Mouse (Mus musculus) heart, postnatal 36 days (tissue): ENCODE results near the gene Arhgef28. TPM values are rescaled to one million over a fixed set of nuclear protein-coding genes. Genes with fewer than 3 reads are reported as not detected.

Experiments
- DNase-seq, 2 experiments: peaks; one replicate each; pipeline ENCODE4 v3.0.0; 2021 to 2022
- intact Hi-C: fragments of 180-260 bp; cut with DNase I; formaldehyde crosslinking; loops from one replicate; pipeline ENCODE4 v1.15.1; 2025
- total RNA-seq, 2 experiments: library from RNA; stranded (reverse); gene quantifications; 2 replicates each; pipeline ENCODE4 v1.2.3; 2021

The Arhgef28 gene
- total RNA-seq, 2 experiments from 2014 or later = 4.5 to 4.9 TPM

DNA sequence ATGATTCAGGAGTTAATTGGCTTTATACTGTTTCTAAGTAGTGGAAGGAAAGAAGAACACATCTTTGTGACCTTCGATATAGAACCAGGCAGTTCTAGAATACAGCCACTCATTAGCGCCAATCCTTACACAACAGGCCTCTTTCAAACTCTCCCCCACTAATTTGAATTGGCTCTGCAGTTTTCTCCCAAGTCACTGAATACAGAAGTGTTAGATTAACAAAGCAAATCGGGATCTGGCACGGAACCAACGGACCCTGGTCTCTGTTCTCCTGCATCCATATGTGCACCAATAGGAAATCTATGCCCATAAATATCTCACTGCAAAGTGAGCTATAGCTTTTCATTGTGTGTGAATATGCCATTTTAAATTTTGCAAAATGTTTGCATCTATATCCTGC, 20.1 kb downstream of the Arhgef28 start:
- intact Hi-C loops = no loop called here
- no peak for DNase-seq

- DNase-seq = no peak
- intact Hi-C loops = no loop called here
Observed at GRCm38 (mm10) chr13:98184632-98185031, 21.6 kb downstream of the Arhgef28 start.

GRCm38 (mm10) chr13:98183157-98183878, 22.9 kb downstream of the Arhgef28 start:
- DNase-seq = no peak
- intact Hi-C loops = no loop called here

DNA sequence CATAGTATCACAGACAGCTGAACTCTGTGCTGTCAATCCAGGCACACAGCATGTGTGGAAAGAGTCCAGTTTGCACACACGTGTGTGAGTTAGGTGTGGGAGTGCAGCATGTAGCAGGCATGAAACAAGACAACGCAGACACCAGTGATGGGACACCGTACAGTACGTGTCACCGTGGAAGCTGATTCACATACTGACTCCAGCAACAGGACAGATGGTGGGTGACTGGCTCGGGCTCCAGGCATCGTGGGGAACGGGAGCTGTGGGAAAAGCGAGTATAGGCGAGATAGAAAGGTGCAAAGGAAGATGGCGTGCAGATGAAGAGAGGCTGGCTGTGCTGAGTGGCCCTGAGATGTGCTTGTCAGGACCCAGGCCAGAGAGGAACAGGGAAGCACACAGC, 23.9 kb downstream of the Arhgef28 start:
- no peak for DNase-seq
- intact Hi-C loops = no loop called here

- intact Hi-C loops = no loop called here
- peak in 1 of 2 experiments; percentile 13 for DNase-seq
Observed at GRCm38 (mm10) chr13:98180636-98181035, 25.6 kb downstream of the Arhgef28 start.

- intact Hi-C loops = no loop called here
- DNase-seq = no peak
Observed at GRCm38 (mm10) chr13:98175323-98176007, 30.8 kb downstream of the Arhgef28 start.

DNA sequence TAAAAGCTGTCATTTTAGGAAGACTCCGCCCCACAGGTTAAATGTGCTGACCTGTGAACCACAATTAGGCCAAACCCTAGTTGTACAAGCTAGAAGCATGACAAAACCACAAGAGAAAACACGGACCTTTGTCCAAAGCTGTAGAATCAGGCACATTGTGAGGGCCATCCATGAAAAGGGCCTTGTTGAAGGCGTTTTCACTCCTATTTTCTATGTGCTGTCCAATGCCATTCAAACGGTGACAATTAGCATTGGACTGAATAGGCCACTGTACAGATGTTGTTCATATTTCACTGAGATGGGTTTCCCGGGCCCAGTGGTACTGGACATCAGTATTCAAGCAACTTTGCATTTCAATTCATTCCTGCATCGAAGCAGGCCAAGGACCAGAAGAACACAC, 33.2 kb downstream of the Arhgef28 start:
- intact Hi-C loops = no loop called here

DNA sequence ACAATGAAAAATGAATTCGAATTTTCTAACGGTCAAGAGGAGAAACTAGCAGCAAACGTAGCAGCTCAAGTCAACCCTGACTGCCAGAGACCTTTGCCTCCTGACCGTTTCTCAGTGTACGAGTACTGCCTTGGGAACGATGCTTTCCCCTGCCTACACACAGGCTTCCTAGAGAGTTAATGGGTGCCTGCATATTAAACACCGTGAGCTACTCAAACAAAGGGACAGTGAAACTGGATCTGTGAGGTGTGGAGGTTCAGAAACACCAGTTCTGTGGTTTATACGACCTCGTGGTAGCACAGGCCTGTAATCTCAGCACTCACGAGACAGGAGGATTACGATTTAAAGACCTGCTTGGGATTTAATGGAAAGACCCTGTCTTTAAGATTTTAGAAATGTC, 33.9 kb downstream of the Arhgef28 start:
- intact Hi-C loops = no loop called here
- DNase-seq = no peak

More for the DNA sequence above, 33.2 kb downstream of the Arhgef28 start:
- DNase-seq = no peak

DNA sequence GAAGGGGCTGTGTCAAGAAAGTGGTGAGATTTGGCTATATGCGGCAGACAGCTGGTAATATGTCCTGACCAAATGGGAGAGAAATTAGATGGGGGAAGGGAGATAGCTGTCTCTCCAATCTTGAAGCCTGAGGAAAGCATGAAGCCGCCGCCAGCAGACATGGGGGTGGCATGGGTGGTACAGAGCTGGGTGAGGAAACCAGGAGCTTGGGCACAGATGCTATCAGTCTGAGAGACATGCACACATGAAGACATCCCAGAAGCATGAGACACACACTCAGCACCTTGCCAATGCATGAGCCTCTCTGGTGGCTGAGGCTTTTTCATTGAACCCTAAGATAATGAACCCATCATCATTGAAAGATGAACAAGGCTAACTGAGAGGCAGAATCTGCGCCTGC, 34.5 kb downstream of the Arhgef28 start:
- intact Hi-C loops = no loop called here
- no peak for DNase-seq

- no peak for DNase-seq
- intact Hi-C loops = no loop called here
Observed at GRCm38 (mm10) chr13:98171257-98171656, 35.0 kb downstream of the Arhgef28 start.

DNA sequence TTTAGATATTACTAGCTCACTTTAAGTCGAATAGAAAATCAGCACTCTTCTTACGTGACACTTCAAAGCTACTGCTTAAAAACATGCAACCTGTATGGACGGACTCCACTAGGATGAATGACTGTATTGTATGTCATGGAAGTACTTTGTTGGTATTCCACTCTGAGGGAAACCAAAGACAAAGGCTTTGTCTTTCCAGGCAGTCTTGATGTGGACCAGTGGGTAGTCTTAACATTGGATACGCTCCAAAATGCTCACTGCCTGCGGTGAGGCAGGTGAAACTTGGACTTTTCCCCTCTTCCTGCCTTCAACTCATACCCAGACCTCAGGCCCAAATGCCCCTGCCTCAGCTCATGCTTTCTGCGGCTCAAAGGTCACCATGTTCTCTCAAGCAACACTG, 41.4 kb downstream of the Arhgef28 start:
- no peak for DNase-seq
- intact Hi-C loops = no loop called here

DNA sequence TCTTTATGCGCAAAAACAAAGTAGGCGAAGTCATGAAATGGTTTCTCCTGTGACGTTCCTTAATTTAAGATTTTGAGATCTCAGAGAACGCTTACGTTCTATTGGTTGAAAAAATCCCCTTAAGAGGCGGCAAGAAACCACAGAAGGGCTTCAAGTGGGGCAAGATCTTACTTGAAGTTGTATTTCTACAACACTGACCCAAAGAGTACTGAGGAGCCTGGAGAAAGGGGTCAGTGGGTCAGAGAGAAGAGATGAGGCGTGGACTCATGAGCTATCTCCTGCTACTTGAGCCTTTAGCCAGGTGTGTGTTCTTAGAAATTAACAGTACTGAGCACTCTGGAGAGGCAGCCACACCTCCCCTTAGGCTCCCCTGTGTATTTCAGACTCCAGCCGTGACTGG, 44.7 kb downstream of the Arhgef28 start:
- DNase-seq = no peak
- intact Hi-C loops = no loop called here

GRCm38 (mm10) chr13:98156656-98157055, 49.6 kb downstream of the Arhgef28 start:
- intact Hi-C loops = no loop called here
- no peak for DNase-seq

DNA sequence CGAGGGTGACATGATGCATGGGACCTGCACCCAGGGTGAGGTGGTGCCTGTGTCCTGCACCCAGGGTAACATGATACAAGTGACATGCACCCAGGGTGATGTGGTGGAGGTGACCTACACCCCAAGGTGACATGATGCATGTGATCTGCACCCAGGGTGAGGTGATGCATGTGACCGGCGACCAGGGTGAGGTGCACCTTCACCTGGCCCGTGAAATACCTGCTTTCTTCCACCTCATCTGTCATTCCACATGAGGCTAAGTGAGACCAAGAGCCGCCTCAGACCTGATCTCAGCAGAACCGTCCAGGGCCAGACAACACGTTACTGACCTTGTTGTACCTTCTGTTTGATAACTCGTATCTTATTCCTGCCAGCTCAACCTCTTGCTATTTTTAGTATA, 53.5 kb downstream of the Arhgef28 start:
- no peak for DNase-seq
- intact Hi-C loops = no loop called here

- intact Hi-C loops = no loop called here
- DNase-seq = no peak
Observed at GRCm38 (mm10) chr13:98147532-98147931, 58.7 kb downstream of the Arhgef28 start.

DNA sequence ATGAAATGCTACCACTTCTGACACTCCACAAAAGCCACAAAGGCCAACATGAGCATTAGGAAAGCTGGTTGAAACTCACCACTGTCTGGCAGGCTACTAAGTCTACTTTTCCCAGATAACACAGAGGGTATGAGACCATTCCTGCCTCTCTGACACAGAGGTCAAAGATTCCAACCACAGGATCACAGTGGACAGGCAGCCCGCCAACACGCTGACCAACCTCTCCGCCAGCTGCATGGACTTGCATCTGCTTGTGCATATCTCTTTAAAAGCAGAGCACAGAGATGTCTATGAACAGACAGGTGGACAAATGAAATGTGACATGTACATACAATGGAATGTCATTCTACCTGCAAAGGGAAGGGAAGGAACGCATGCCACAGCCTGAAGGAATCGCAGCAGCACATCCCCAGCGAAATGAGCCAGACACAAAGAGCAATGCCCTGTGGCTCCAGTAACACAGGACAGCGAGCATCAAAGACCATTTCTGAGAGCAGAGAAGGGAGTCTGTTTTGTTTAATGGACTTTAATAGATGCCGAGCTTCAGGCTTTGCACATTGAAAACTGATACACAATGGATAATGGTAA, 59.6 kb downstream of the Arhgef28 start:
- DNase-seq = no peak
- intact Hi-C loops = no loop called here

DNA sequence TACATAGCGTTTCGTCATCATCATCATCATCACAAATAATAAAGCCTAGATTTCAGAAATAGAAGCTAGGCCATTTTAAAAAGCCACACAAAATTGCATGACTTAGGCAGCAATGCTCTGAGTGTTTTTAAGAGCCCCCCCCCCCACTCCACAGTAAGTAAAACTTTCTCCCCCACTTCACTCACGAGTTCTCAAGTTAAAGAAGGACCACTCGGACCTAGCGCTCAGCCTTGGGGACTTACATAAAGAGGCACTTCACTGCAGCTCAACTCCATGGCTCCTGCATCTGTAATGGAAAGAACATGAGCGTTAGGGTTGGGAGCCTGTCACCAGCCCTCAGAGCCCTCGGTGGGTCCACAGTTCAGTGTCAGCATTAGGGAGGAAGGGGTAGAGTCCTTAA, 60.9 kb downstream of the Arhgef28 start:
- intact Hi-C loops = no loop called here
- no peak for DNase-seq

- DNase-seq = no peak
- intact Hi-C loops = no loop called here
Observed at GRCm38 (mm10) chr13:98143000-98143399, 63.2 kb downstream of the Arhgef28 start.

DNA sequence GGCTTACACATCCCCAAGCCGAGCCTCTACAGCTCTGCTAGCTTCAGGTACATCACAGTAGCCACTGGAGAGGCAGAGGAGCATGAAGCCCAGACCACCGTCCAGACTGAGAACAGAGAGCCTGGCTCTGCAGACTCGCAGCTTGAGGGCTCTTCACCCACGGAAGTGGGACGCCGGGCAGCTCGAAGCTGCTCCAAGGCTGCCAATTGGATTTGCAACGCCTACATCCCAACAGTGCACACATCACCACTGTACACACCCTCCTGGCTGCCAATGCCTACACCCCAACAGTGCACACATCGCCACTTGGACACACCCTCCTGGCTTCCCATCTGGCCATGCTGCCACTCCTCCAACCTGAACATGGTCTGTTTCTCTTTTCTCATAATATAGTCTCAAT, 65.6 kb downstream of the Arhgef28 start:
- DNase-seq = no peak
- intact Hi-C loops = no loop called here

GRCm38 (mm10) chr13:98138786-98139185, 67.5 kb downstream of the Arhgef28 start:
- intact Hi-C loops = no loop called here
- DNase-seq = no peak

DNA sequence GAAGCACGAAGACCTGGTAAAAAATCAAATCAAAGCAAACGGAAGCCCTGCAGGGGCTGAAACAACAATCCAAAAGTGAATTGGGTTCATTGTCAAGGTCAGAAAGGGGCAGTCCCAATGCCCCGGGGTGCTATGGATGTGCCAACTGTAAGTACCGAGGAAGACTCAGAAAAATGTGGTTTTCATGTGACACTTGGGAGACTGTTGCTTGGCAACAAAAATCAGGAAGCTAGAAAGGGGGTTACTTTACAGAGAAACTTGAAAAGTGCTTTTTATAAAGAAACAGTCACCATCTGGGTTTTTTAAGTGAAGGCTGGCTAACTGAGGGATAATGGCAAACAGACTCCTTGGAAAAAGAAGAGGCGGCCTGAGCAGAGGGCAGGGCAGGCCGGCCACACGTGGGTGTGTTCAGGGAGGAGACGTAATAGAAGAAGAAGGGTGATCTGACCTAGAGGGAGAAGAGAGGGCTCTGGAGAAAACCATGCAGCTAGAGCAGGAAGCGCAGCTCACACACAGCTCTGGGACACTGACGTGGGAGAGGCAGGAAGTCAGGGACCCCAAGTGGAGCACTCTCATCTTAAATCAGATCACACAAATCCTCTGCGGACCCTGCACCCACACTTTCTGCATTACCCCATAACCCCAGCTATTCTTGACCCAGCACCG, 70.2 kb downstream of the Arhgef28 start:
- DNase-seq = no peak
- intact Hi-C loops = no loop called here
